Mouse (Mus musculus) spleen, postnatal 4 days (tissue): ENCODE measurements at regions not wholly inside any gene's neighbourhood (a gene's known extent, or its start where the extent isn't known, plus 50 kb on each side); places are given as distances from the start of the nearest gene placed in this dataset.

Experiments
- DNase-seq, 2 experiments: peaks; one replicate each; pipeline ENCODE4 v3.0.0; 2022; ENCODE audit warnings: low spot score in 2 of 2

DNA sequence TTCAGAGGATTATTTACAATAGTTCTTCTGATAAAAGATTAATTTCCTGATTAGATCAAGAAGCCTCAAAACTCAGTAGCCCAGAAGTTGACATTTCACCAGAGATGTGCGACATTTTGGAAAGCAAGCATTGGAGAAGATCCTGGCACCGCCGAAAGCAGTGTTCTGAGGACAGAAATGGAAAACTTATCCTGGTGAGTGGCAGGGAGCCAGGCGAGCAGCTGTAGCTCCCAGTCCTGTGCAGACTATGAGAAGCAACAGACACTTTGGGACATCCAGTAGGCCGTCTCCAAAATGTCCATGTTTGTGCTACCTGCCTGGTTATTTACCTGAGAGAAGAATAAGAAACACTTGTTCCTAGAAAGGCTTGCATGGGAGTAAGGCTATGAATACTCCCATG, 202.1 kb upstream of the Elac2 start:
- DNase-seq = no peak

DNA sequence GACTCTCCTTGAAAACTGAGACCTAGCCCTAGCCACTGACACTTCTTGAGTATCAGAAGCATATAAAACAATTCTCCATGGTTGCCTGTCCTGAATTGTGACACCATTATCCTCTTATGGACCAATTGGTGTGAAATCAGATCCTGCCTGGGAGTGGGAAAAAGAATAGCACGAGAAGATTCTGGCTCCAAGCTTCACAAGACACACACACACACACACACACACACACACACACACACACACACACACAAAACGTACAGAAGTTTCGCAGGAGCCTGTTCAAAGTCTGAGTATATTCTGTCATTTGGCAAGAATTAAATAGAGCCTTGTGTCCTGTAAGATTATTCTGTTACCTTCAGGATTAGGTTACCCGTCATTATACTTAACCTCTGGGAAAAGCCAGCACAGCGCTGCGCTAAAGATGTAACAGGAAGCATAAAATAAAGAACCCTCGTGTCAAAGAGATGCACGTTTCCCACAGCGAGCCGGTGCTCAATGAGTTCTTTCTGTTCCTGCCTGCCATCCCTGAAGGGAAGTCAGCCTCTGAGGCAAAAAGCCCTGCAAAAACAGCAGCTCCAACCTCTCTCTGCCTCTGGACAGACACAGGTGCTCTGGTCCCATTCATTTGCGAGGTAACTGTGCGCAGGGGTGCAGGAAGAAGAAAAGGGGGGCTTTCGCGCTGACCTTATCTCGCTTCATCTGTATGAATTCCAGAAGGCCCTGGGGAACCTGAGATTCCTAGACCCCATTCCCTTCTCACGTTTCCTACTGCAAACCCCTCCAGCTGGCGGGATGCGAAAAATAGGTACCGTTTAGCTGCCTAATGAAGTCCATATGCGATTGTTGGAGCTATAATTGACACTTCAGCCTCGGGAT, 178.4 kb upstream of the Elac2 start:
- no peak for DNase-seq

DNA sequence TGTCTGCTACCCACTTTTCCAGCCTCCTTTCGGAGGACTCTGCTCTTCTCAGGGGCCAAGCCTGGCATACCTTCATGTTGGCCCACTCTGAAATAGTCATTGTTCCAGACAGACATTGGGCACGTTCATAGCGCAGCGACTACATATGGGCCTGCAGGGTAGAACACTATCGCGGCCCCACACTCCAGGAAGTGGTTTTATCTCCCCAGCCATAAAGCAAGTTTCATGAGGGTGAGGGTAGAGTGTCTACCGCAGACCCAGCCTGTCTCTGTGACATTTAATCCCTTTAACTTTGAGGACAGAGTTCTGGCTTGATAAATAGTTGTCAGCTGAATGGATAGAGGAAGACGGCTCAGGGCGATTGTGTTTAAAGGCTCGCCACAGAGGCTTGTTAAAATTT, 177.5 kb upstream of the Elac2 start:
- peak; percentile 54 to 66 for DNase-seq

DNA sequence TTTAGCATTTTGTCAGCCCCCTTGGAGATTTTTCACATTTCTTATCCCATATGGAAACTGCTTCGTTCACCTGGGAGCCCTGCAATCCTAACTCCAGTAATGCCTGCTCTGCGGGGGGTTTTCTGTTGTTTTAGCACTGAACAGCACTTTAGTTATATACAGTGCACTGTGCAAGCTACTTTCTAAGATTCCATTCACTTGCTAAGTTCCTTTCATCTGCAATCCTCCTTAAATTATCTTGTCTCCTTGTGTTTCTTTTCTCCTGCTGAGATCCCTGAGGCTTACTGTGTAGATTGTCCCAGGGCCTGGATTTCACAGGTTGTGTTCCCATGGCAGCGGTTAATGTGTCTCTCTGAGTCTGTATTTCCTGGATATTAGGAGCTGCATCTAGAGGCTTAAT, 173.3 kb upstream of the Elac2 start:
- no peak for DNase-seq

DNA sequence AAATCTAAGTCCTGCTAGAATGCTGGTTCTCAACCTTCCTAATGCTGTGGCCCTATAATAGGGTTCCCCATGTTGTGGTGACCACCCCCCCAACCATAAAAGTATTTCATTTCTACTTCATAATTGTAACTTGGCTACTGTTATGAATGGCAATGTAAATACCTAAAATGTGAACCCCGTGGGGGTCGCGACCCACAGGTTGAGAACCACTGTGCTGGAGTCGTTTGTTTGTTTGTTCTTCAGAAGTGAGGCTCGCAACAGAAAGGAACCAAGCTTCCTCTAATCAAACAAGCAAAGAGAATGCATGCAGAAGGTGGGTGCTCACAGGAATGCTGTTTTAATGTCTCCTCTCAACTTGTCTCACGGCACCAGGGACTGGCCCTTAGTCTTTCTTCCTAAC, 166.4 kb upstream of the Elac2 start:
- DNase-seq = no peak

DNA sequence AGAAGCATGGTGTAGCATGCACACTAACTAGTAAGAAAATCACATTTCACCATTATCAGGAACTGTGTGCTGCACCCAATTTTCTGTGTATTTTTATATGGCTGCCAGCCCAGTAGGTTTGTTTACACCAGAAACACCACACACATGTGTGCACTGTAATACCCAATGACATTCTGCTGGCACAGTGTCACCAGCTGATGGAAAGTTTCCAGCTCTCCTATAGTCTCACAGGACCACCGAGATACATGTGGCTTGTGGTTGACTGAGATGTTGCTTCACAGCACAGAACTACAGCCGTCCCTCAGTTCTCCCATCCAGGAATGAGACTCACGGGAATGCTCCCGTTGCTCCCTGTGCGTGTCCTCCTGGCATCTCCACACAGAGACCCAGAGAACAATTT, 149.4 kb upstream of the Elac2 start:
- no peak for DNase-seq

DNA sequence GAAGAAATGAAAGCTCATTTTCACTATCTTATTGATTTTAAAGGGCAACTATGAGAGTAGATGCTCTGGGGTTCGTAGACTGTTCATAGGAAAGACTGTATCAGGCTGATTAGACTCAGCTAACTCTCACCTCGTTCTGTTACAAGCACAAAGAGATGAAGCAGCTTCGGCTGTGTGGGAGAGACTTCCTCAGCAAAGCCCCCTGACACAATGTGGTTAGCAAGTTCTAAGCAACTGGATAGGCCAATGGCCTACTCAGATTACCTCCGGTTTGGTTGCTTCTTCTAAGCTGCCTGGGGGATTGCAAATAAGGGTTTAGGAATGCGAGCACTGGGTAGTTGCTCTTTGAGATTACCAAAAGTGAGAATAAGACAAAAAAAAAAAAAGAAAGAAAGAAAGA, 146.4 kb upstream of the Elac2 start:
- no peak for DNase-seq

DNA sequence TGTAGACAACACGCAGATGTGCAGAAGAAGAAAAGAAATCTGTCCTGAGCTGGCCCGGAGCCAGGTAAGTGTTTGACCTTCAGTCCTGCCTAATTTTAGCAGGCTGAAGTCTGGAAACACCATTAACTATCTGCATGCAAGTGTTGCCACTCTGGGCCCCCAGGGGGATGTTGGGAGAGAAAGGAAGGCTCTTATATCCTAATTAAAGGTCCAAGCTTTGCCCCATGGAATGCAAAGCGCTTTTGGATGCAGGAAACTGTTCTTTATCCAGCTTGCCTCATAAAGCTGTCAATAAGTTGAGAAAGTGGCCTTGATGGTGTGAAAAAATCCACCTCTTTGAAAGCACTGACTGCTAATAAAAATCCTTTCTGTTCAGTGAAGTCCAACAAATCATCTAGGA, 145.1 kb upstream of the Elac2 start:
- DNase-seq = no peak

DNA sequence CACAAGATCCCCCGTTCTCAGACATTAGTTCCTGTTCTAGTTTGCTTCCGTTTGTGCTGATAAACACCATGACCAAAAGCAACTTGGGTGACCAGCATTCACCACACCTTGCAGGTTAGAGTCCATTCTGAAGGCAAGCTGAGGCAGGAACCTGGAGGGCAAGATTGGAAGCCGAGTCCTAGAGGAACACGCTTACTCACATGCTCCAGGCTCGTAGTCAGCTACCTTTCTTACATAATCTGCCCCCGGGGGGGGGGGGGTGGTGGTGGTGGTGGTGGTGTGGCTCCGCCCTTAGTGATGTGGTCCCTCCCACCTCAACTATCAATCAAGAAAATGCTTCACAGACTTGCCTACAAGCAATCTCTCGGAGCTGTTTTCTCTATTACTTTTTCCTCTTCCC, 142.1 kb upstream of the Elac2 start:
- DNase-seq = no peak

DNA sequence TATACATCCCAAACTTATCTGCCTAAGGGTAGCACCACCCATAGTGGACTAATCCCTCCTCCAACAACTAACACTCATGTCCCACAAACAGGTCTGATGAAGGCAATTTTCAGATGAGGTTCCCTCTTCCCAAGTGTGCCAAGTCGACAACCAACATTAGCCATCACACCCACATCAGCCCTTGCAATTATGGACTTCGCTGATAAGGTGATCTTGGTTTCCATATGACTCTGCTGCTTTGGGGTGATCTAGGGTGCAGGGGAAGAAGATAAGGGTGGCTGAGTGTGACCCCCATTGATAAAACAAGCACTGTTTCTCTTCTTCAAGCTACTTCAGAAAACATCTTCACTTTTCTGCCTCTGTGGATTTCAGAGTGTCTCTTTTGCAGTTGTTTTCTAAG, 137.7 kb upstream of the Elac2 start:
- peak in 1 of 2 experiments; percentile 23 for DNase-seq

DNA sequence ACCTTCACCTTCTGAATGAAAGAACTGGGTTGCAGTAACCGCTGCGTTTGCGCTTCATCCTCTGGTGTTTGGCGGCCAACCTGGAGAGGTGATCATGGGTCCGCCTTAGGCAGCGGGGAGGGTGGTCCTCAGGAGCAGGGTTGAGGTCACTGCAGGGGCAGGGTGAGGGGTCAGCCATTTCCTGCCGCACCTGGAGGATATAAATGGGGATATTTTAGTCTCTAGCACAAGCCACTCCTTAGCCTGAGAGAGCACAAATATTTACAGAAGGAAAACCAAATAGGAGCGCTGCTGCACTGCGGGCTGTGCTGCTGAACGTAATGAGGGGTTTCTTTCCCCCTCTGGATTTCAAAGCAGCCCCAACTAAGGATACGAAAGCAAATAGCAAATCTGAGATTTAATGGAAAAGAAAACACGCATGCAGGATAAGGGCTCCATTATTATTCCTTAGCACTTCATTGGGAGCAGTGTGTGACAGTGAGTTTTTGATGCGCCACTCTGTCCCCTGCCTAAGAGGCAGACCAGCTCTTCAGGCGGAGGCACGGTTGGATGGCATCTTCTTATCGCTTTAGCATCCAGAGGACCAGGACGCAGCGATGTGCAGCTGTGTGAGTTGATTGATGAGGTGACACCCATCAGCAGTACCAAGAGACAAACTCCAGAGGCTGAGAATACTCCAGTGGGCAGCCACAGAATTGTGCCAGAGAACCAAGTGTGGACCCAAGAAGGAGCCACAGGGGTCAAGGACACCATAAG, 135.9 kb upstream of the Elac2 start:
- peak in 1 of 2 experiments; percentile 16 for DNase-seq

DNA sequence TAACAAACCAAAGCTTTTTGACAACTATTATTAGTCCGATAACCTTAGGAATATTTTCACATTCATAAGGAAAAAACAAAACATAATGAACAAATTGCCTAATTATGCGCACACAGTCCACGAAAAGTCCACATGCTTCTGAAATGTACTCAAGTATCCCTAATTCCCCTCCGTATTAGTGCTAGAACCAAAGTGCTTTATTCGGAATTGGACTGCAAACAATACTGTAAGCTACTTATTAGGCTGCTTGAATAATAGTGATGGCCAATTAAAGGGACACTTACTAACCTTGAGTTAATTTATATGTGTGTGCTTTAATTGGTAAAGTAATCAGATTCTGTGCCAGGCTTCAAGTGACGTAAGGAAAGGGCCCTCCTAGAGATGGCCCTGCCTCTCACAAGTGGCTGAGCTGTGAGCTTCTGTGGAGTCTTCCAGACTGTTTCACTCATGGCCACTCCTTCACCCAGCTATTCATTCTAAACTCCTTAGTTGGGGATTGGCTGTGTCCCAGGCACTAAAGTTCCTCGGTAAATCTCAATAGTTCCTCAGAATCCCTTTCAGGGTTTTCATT, 132.2 kb upstream of the Elac2 start:
- DNase-seq = no peak

DNA sequence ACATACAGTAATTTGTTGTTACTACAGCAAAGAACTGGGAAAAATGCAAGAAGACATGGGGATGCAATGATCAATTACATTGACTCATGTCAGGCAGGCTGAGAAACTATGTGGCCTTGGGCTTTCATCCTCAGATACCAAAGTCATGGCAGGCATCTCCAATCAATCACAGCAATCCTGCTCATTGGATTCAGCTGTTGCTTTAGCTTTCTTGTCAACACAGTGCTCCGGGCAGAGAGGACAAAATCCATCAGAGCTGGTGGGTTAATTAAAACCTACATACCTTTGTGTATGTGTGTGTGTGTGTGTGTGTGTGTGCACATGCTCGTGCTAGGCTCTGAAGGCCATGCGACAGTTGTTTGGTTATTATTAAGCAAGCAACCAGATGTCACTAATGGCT, 119.2 kb upstream of the Elac2 start:
- no peak for DNase-seq

DNA sequence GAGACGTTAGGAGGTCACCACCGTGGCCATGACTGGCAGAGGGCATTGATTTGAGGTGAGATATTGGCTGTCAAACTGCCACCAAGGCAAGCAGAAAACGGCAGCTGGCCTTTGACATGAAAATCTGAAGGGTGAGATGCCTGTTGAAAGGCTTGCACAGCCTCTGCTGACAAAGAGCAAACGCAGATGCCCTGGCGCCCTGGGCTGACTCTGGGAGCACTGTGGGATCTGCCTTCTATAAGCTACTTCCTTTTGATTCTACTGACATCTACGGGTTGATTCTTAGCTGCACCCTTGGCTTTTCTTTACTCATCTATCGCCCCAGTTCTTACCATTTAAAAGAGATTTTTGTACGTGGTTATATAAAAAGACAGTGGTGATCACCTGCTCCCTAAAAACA, 98.2 kb upstream of the Elac2 start:
- DNase-seq = no peak

DNA sequence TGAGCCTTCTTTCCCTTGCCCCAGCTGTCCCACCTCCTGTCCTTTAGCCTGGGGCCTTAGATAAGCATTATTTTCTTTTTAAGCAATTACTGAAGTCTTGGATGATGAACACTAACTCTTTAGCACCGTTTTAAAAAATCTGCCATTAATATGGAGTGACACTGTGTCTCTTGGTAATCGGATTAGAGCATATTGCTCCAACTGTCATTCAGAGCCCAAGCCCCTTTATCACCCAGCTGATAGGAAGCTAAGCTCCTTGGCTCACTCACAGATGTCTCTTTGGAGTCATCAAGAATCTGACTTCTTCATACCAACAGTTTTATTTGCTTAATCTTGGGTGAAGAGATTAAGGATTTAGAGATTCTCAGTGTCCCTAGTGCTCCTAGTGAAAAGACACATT, 94.3 kb upstream of the Elac2 start:
- DNase-seq = no peak

DNA sequence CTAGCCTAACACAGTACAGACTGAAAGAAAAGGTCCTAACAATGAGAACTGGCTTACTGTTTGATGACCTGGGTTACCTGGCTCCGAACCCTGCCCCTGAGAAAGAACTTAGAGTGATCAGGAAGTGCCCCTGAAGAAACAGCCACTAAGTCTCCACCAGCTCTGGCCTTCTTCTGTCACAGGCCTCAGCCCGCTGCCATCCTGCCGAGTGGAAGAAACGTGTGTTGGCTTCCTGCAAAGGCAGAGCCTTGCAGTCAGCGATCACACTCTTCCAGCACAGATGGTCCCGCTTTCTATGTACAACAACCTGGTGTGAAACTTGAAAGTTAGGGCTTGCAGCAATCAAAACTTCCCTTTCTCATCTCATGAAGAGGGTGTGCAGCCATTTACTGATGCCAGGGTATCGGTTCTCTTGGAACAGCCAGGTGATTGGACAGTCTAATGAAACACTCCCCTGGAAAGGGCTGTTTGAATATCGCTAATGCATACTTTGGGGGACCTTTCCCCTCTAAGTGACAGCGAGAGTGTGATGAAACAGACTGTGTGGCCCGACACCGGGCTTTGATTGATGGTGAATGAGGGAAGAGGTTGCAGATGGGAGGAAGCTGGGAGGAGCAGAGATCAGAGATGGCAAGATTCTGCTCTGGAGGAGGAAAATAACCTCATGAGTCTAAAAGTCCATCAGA, 89.4 kb upstream of the Elac2 start:
- no peak for DNase-seq

DNA sequence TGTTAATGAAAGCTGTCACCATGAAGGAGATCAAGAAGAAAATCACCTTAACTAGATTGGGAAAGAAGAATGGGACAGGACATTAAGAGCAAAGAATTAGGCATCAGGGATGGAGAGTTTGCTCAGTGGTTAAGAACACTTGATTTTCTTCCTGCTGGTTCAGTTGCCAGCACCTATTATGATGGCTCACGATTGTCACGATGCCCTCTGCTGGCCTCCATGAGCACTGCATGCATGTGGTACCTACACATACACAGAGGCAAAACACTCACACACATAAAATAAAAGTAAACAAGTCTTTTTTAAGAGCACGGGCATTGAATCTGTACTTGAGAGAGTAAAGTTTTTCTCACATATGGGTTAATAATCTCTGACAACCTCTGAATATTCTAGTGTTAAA, 88.1 kb upstream of the Elac2 start:
- DNase-seq = peak; percentile 51 to 76

DNA sequence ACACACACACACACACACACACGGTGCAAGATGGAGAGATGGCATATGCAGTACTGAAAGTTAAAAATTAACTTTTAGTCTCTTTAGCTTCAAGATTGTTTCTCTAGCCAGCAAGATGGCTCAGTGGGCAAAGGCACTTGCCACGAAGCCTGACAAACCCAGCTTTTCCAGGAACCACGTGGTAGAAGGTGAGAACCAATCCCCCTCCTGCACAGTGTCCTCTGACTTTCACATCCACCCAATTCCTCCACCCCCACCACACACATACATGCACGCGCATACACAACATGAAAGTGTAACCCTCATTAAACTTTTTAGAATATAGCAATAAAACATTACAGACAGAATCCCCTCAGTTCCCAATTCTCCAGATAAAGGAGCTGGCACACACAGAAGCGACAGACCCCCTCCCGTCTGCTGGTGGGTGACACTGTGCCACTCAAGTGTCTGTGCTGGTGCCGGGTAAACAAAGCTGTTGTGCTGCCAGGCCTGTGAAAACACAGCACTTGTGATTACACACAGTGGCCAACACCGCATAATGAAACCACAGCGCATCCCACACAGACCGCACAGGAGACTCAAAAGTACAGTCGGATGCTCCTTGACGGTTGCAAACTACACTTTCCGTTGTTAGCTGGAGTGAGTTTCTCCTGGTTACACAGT, 82.9 kb upstream of the Elac2 start:
- DNase-seq = no peak

DNA sequence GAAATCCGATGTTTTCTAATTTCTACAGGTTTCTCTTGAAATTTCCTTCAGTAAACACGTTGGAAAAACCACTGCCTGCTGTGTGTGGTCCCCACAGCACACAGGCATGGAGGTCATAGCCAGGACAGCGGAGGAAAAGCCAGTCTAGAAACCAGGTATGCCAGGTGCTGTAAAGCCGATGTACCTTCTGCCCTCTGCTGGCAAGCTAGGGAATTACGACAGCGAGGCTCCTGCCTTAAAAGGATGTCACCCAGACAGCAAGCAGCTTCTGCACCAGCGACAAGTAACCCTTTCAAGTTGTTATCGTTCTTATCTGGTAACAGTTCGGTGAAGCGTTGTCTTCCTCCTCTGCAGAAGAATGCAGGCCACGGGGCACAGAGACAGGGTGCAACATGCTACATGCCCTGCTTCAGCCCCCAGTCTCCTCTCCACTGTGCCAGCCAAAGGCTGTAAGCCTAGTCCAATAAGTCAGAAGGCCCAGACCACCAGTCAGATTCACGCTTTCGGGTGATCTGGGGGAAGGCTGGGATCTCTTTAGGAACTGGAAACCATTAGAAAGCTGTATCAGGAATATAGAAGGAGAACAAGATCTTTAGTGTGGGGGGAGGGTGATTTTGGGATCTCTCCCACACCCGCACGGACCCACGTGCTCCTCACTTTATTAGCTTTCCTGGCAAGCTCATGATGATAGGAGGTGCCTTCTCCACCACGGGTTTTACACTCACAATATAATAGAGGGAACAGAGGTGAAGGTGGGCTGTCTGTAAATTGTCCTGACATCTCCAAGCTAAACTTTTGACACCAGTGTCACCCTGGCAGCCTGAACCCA, 79.9 kb upstream of the Elac2 start:
- DNase-seq = peak; percentile 65 to 86

DNA sequence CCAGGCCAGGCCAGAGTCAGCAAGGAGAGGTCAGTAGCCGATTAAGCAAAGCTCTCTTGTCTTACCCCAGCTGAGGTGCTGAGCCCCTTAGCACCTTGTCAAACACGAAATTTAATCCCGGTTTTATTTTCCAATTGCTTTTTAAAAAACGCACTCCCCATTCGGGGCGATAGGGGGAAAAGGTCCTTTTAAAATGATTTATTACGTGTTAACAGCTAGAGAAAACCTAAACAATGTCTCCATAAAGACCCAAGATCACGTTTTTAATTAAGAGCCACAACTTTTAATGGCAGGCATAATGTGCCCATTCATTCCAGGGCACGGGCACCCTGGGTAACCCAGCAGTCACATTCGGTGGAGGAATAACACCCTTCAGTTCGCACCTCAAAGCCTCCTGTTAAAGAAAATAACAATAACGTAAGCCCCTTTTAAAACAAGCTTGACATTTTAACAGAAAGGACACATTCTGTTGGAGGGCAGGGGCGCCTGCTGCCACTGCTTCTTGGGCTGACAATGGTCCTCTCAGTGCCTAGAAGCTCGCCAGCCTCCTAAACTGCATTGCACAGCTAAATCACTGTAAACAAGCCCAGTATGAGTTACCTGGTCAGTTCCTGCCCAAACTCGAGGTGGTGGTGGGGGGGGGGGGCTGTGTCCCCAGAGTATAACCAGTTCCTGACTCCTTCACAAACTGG, 79.1 kb upstream of the Elac2 start:
- DNase-seq = no peak
